Mouse (Mus musculus): ENCODE data around the gene Cnksr1. TPM values are rescaled to one million over a fixed set of nuclear protein-coding genes. Genes with fewer than 3 reads are reported as not detected.

Cnksr1 gene
- total RNA-seq, 2 experiments from 2014 or later = 0.66 to 0.99 TPM

- DNase-seq (ENCODE audit: low spot score in 2 of 2) = no peak
Measured at GRCm38 (mm10) chr4:134203340-134203896, 34.8 kb downstream of the Cnksr1 start.

GRCm38 (mm10) chr4:134202904-134203303 is 35.3 kb downstream of the Cnksr1 start, which contains the start of gene Gm7534:
Gene Gm7534 (minus strand): TSS chr4:134203004.
- no peak for DNase-seq (ENCODE audit: low spot score in 2 of 2)

- DNase-seq (ENCODE audit: low spot score in 2 of 2) = no peak
Measured at GRCm38 (mm10) chr4:134199371-134199770, 38.8 kb downstream of the Cnksr1 start.

- DNase-seq (ENCODE audit: low spot score in 2 of 2) = no peak
Measured at GRCm38 (mm10) chr4:134186268-134186667, 51.9 kb downstream of the Cnksr1 start.

- no peak for DNase-seq (ENCODE audit: low spot score in 2 of 2)
Measured at GRCm38 (mm10) chr4:134185569-134185968, 52.6 kb downstream of the Cnksr1 start.

- DNase-seq (ENCODE audit: low spot score in 2 of 2) = no peak
Measured at GRCm38 (mm10) chr4:134183711-134184110, 54.5 kb downstream of the Cnksr1 start.

- DNase-seq (ENCODE audit: low spot score in 2 of 2) = no peak
Measured at GRCm38 (mm10) chr4:134181825-134182224, 56.4 kb downstream of the Cnksr1 start.

GRCm38 (mm10) chr4:134181112-134181511 is 57.1 kb downstream of the Cnksr1 start:
- DNase-seq (ENCODE audit: low spot score in 2 of 2) = no peak

Other genes with a start within 250 kb of the Cnksr1 start
- gene Dhdds, start 237.5 kb downstream of the Cnksr1 start, total RNA-seq (2021) = 10 to 100 TPM; 39.1 to 46.2 TPM
- not detected for gene Lin28a, start 219.6 kb downstream of the Cnksr1 start, total RNA-seq (2021)
- under 1 TPM in 1 of 2 experiments, not detected in 1; 0.32 TPM for gene Zfp683, start 184.6 kb downstream of the Cnksr1 start, total RNA-seq (2021)
- under 1 TPM in 1 of 2 experiments, not detected in 1; 0.13 TPM for gene Crybg2, start 177.6 kb downstream of the Cnksr1 start, total RNA-seq (2021)
- gene Cd52, start 143.3 kb downstream of the Cnksr1 start, total RNA-seq (2021) = 10 to 100 TPM; 14.0 to 19.9 TPM
- 10 to 100 TPM in 1 of 2 experiments, 1 to 10 TPM in 1; 8.7 to 12.6 TPM for gene Ubxn11, start 135.8 kb downstream of the Cnksr1 start, total RNA-seq (2021)
- gene Sh3bgrl3, start 109.6 kb downstream of the Cnksr1 start, total RNA-seq (2021) = 100 to 1,000 TPM in 1 of 2 experiments, 10 to 100 TPM in 1; 73.4 to 102 TPM
- 10 to 100 TPM; 12.9 to 15.4 TPM for gene Cep85, start 51.3 kb downstream of the Cnksr1 start, total RNA-seq (2021)
- not detected for gene Gm7534, start 35.4 kb downstream of the Cnksr1 start, total RNA-seq (2021)
- not detected for gene Catsper4, start 11.0 kb downstream of the Cnksr1 start, total RNA-seq (2021)
- not detected for gene E130218I03Rik, start 5.3 kb upstream of the Cnksr1 start, total RNA-seq (2021)
- gene Zfp593, start 7.2 kb upstream of the Cnksr1 start, total RNA-seq (2021) = 10 to 100 TPM; 10.5 to 10.8 TPM
- not detected for gene Gm30191, start 8.5 kb upstream of the Cnksr1 start, total RNA-seq (2021)
- gene Grrp1, start 15.7 kb upstream of the Cnksr1 start, total RNA-seq (2021) = 10 to 100 TPM in 1 of 2 experiments, 1 to 10 TPM in 1; 9.3 to 10.0 TPM
- gene Pdik1l, start 49.5 kb upstream of the Cnksr1 start, total RNA-seq (2021) = 10 to 100 TPM; 14.0 to 22.5 TPM
- under 1 TPM in 1 of 2 experiments, not detected in 1; 0.32 TPM for gene Trim63, start 76.7 kb upstream of the Cnksr1 start, total RNA-seq (2021)
- gene Slc30a2, start 104.8 kb upstream of the Cnksr1 start, total RNA-seq (2021) = 10 to 100 TPM; 28.9 to 47.4 TPM
- 1 to 10 TPM; 3.3 to 4.2 TPM for gene Extl1, start 145.5 kb upstream of the Cnksr1 start, total RNA-seq (2021)
- 10 to 100 TPM; 15.2 to 17.8 TPM for gene Pafah2, start 157.9 kb upstream of the Cnksr1 start, total RNA-seq (2021)
- gene Stmn1, start 229.9 kb upstream of the Cnksr1 start, total RNA-seq (2021) = 10 to 100 TPM; 24.8 to 25.6 TPM

Measured in adrenal gland, adult 18-20 months (tissue).